Mouse (Mus musculus): ENCODE measurements around the gene Txlnb. TPM values are rescaled to one million over a fixed set of nuclear protein-coding genes. Genes with fewer than 3 reads are reported as not detected.
"Not testable (repeated sequence)": the region's sequence is repeated elsewhere in the genome, so short reads cannot be mapped to it uniquely, and the experiment has no call there.

Txlnb gene
- polyA plus RNA-seq, 1 experiment from 2014 or later, result 0.57 TPM

DNA sequence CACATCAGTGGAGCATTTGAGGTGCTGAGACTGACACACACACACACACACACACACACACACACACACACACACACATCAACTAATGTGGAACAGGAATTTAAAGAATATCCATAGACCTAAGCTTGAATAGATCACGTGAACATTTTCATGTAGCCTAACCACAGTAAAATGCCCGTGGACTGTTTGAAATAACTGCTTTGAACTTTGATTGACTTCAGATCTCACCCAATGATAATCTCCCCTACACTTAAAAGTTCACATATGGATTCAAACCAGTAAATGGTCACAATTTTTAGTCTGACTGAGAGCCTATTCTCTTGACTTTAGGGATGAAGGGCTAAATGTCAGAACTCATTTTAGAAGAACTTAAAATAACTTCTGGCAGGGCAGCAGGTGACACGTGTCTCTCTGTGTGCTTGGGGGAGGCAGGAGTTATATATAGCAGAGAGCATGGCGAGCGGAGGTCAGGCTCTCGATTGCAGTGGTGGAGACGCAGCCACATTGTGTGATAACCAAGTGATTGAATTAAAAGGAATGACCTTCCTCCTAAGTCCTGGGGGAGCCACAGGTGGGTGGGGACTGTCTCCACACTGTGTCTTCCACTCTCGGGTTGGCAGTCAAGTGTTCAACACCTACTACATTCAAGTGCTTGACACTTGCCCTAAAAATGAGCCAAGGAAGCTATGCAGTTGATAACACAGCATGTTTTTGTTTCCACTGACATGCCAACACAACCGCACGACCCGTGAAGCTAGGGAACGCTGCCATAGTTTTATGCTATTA is 1.0 kb downstream of the Txlnb start:
- Histone ChIP-seq H3K9ac (ENCODE audit: low read length) (no peak overlapping the region), H3K4me2 (ENCODE audit: low read length) (no peak overlapping the region), H3K9me3 (replicated peaks; ENCODE audit: control insufficient read depth, low read length) (no peaks in the 10 kb centered on the region), H3K27me3 (replicated peaks; ENCODE audit: control insufficient read depth, insufficient read depth, low read length) (no peaks in the 10 kb centered on the region), H3K36me3 (ENCODE audit: control insufficient read depth, insufficient read depth, low read length) (no peaks in the 10 kb centered on the region), H3K4me3 (ENCODE audit: low read depth, low read length) (no peak overlapping the region), H3K4me1 (ENCODE audit: control insufficient read depth, insufficient read depth, low read length) (peaks cover 5% of the 10 kb centered on the region; the same call in 1 of the 2 replicates), H3K27ac (ENCODE audit: low read depth, low read length) (no peak overlapping the region)
- DNase-seq (ENCODE audit: low spot score), result no peak
- 74% methylated on average over 12 of the region's 12 CpGs for whole genome bisulfite sequencing
- ATAC-seq, result no peak

DNA sequence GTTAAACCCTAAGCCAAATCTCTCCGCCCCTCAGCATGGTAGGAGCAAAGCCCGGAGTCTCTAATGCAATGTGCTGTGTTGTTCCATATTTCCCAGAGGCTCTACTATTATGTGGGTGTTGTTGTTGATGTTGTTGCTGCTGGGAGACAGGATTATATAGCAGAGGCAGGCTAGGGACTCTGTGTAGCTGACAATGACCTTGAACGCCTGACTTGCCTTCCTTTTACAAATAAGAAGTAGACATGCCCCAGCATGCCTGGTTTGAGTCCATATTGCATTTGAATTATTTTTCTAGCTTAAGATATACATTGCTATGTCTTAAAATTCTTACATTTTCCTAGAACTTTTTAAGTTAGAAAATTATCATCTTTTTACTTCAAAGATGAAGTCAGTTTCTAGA is 1.7 kb downstream of the Txlnb start:
- ATAC-seq (no peak), DNase-seq (ENCODE audit: low spot score) (no peak)
- Histone ChIP-seq H3K36me3 (ENCODE audit: control insufficient read depth, insufficient read depth, low read length) (no peaks in the 10 kb centered on the region), H3K9ac (ENCODE audit: low read length) (no peak overlapping the region), H3K27ac (ENCODE audit: low read depth, low read length) (no peak overlapping the region), H3K9me3 (replicated peaks; ENCODE audit: control insufficient read depth, low read length) (no peaks in the 10 kb centered on the region), H3K27me3 (replicated peaks; ENCODE audit: control insufficient read depth, insufficient read depth, low read length) (no peaks in the 10 kb centered on the region), H3K4me3 (ENCODE audit: low read depth, low read length) (no peak overlapping the region), H3K4me1 (ENCODE audit: control insufficient read depth, insufficient read depth, low read length) (peaks cover 5% of the 10 kb centered on the region; the same call in 1 of the 2 replicates), H3K4me2 (ENCODE audit: low read length) (no peak overlapping the region)
- WGBS, result 81% methylated on average over 3 of the region's 3 CpGs

DNA sequence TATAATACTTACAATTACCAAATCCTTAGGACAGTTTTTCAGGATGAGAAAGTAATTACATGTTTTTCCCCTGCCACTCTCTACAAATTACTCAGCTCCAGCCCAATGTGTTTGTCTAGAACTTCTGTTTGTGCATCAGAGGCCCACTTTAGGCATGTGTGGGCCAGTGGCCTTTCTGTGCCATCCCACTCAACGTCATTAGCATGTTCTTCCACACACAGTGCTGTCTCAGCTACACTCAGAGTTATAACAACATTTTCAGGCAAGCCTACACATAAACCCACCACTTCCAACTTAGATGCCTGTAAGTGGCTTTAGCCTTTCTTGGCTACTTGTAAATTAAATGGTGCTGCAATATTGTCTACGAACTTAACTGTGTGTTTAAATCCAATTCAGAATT is 5.8 kb downstream of the Txlnb start:
- no peaks in the 10 kb centered on the region for H3K4me1 ChIP-seq (ENCODE audit: control insufficient read depth, insufficient read depth, low read length)
- ATAC-seq (no peak), DNase-seq (ENCODE audit: low spot score) (no peak)
- no peak overlapping the region for H3K4me3 ChIP-seq (ENCODE audit: low read depth, low read length)
- no peaks in the 10 kb centered on the region for H3K27me3 ChIP-seq (replicated peaks; ENCODE audit: control insufficient read depth, insufficient read depth, low read length)
- no peak overlapping the region for H3K9ac ChIP-seq (ENCODE audit: low read length)
- H3K27ac ChIP-seq (ENCODE audit: low read depth, low read length), result no peak overlapping the region
- no peaks in the 10 kb centered on the region for H3K36me3 ChIP-seq (ENCODE audit: control insufficient read depth, insufficient read depth, low read length)
- H3K9me3 ChIP-seq (replicated peaks; ENCODE audit: control insufficient read depth, low read length), result no peaks in the 10 kb centered on the region
- WGBS, result 79% methylated on average over 2 of the region's 2 CpGs
- H3K4me2 ChIP-seq (ENCODE audit: low read length), result no peak overlapping the region

- Histone ChIP-seq H3K4me2 (ENCODE audit: low read length) (no peak overlapping the region), H3K9me3 (replicated peaks; ENCODE audit: control insufficient read depth, low read length) (no peaks in the 10 kb centered on the region), H3K36me3 (ENCODE audit: control insufficient read depth, insufficient read depth, low read length) (no peaks in the 10 kb centered on the region), H3K9ac (ENCODE audit: low read length) (no peak overlapping the region), H3K4me1 (ENCODE audit: control insufficient read depth, insufficient read depth, low read length) (no peaks in the 10 kb centered on the region), H3K4me3 (ENCODE audit: low read depth, low read length) (no peak overlapping the region), H3K27me3 (replicated peaks; ENCODE audit: control insufficient read depth, insufficient read depth, low read length) (no peaks in the 10 kb centered on the region), H3K27ac (ENCODE audit: low read depth, low read length) (no peak overlapping the region)
- DNase-seq (ENCODE audit: low spot score) (no peak), ATAC-seq (no peak)
- 76% methylated on average over 1 of the region's 1 CpGs for WGBS
Measured at GRCm38 (mm10) chr10:17808526-17808925, 12.5 kb downstream of the Txlnb start.

- H3K4me2 ChIP-seq (ENCODE audit: low read length), result no peak overlapping the region
- H3K9ac ChIP-seq (ENCODE audit: low read length), result no peak overlapping the region
- WGBS, result 86% methylated on average over 11 of the region's 11 CpGs
- no peaks in the 10 kb centered on the region for H3K36me3 ChIP-seq (ENCODE audit: control insufficient read depth, insufficient read depth, low read length)
- H3K27ac ChIP-seq (ENCODE audit: low read depth, low read length), result no peak overlapping the region
- ATAC-seq (no peak), DNase-seq (ENCODE audit: low spot score) (no peak)
- no peak overlapping the region for H3K4me3 ChIP-seq (ENCODE audit: low read depth, low read length)
- 0 out of 2 replicates have a peak, but pooled peaks cover 4% of the 10 kb centered on the region for H3K9me3 ChIP-seq (replicated peaks; ENCODE audit: control insufficient read depth, low read length)
- H3K4me1 ChIP-seq (ENCODE audit: control insufficient read depth, insufficient read depth, low read length), result no peaks in the 10 kb centered on the region
- H3K27me3 ChIP-seq (replicated peaks; ENCODE audit: control insufficient read depth, insufficient read depth, low read length), result no peaks in the 10 kb centered on the region
Measured at GRCm38 (mm10) chr10:17815052-17815451, 19.0 kb downstream of the Txlnb start.

DNA sequence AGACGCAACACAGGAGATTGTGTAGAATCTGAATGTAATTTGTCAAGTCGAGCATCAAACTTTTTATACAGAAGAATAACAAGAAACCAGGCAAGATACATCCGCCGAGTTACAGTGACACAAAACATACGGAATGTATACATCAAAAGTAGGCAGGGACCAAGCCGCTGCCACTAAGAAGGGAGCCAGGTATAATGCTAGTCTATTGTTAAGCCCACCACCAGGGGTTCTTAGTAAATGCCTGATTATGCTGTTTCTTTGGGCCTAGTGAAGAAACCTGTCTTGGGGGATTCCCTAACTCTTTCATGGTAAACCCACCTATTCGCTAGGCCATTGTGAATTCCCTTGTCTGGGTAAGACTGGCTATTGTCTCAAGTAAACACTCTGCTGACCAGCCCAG is 24.4 kb downstream of the Txlnb start:
- not testable (repeated sequence) for H3K4me1 ChIP-seq (ENCODE audit: control insufficient read depth, insufficient read depth, low read length); H3K36me3 ChIP-seq (ENCODE audit: control insufficient read depth, insufficient read depth, low read length); H3K9ac ChIP-seq (ENCODE audit: low read length); H3K9me3 ChIP-seq (replicated peaks; ENCODE audit: control insufficient read depth, low read length); ATAC-seq; H3K27ac ChIP-seq (ENCODE audit: low read depth, low read length); H3K4me2 ChIP-seq (ENCODE audit: low read length); H3K27me3 ChIP-seq (replicated peaks; ENCODE audit: control insufficient read depth, insufficient read depth, low read length); H3K4me3 ChIP-seq (ENCODE audit: low read depth, low read length); DNase-seq (ENCODE audit: low spot score)
- 69% methylated on average over 7 of the region's 7 CpGs for WGBS

- peak; percentile 29; the same call in 1 of the 2 replicates for ATAC-seq
- Histone ChIP-seq H3K4me1 (ENCODE audit: control insufficient read depth, insufficient read depth, low read length) (no peaks in the 10 kb centered on the region), H3K27me3 (replicated peaks; ENCODE audit: control insufficient read depth, insufficient read depth, low read length) (no peaks in the 10 kb centered on the region), H3K9ac (ENCODE audit: low read length) (0 out of 2 replicates have a peak overlapping the region, but pooled peaks have one; percentile 10), H3K4me3 (ENCODE audit: low read depth, low read length) (no peak overlapping the region), H3K9me3 (replicated peaks; ENCODE audit: control insufficient read depth, low read length) (no peaks in the 10 kb centered on the region), H3K27ac (ENCODE audit: low read depth, low read length) (no peak overlapping the region), H3K36me3 (ENCODE audit: control insufficient read depth, insufficient read depth, low read length) (no peaks in the 10 kb centered on the region), H3K4me2 (ENCODE audit: low read length) (peak overlapping the region; percentile 33)
- peak; percentile 51 for DNase-seq (ENCODE audit: low spot score)
- 2% methylated on average over 12 of the region's 12 CpGs for WGBS
Measured at GRCm38 (mm10) chr10:17827391-17827790, 31.4 kb downstream of the Txlnb start.

DNA sequence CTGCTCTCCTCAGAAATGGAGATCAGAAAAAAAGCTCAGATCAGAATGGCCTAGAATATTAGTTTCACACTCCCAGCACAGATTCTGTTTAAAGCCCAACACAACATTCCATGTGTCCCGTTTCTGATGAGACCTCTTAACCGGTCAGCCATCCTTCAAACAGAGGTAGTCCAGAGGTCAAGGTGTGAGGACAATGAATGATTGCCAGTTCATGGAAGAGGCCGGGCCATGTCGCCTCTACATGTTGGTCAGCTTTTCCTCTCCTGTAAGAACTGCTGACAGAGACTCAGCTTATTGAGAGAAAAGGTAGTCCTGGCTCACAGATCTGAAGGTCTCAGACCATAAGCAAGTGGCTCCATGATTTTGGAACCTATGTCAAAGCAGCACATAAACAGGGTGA is 33.2 kb downstream of the Txlnb start:
- Histone ChIP-seq H3K9ac (ENCODE audit: low read length) (no peak overlapping the region), H3K9me3 (replicated peaks; ENCODE audit: control insufficient read depth, low read length) (no peaks in the 10 kb centered on the region), H3K4me3 (ENCODE audit: low read depth, low read length) (no peak overlapping the region), H3K4me1 (ENCODE audit: control insufficient read depth, insufficient read depth, low read length) (no peaks in the 10 kb centered on the region), H3K36me3 (ENCODE audit: control insufficient read depth, insufficient read depth, low read length) (no peaks in the 10 kb centered on the region), H3K27ac (ENCODE audit: low read depth, low read length) (no peak overlapping the region), H3K27me3 (replicated peaks; ENCODE audit: control insufficient read depth, insufficient read depth, low read length) (no peaks in the 10 kb centered on the region), H3K4me2 (ENCODE audit: low read length) (no peak overlapping the region)
- WGBS, result 95% methylated on average over 4 of the region's 4 CpGs
- ATAC-seq, result no peak
- no peak for DNase-seq (ENCODE audit: low spot score)

- Histone ChIP-seq H3K36me3 (ENCODE audit: control insufficient read depth, insufficient read depth, low read length) (no peaks in the 10 kb centered on the region), H3K27ac (ENCODE audit: low read depth, low read length) (no peak overlapping the region), H3K9me3 (replicated peaks; ENCODE audit: control insufficient read depth, low read length) (no peaks in the 10 kb centered on the region), H3K4me2 (ENCODE audit: low read length) (no peak overlapping the region), H3K4me3 (ENCODE audit: low read depth, low read length) (no peak overlapping the region), H3K4me1 (ENCODE audit: control insufficient read depth, insufficient read depth, low read length) (no peaks in the 10 kb centered on the region), H3K9ac (ENCODE audit: low read length) (no peak overlapping the region), H3K27me3 (replicated peaks; ENCODE audit: control insufficient read depth, insufficient read depth, low read length) (no peaks in the 10 kb centered on the region)
- WGBS, result 19% methylated on average over 3 of the region's 3 CpGs
- no peak for ATAC-seq
- no peak for DNase-seq (ENCODE audit: low spot score)
Measured at GRCm38 (mm10) chr10:17831041-17831440, 35.0 kb downstream of the Txlnb start.
